Mouse (Mus musculus) hindbrain, postnatal 0 days (tissue): ENCODE results near the gene Slc2a8. TPM values are rescaled to one million over a fixed set of nuclear protein-coding genes. Genes with fewer than 3 reads are reported as not detected.

Source experiments
- ATAC-seq: fragments of 200-750 bp; cut with Nextera tagmentation; 2 replicates; pipeline ENCODE4 v1.8.0; 2017; ENCODE audit warnings: mild to moderate bottlenecking, moderate TSS enrichment, moderate library complexity
- DNase-seq: peaks from one replicate; pipeline ENCODE4 v3.0.0-alpha.2; 2015; ENCODE audit warnings: low spot score
- H3K27ac ChIP-seq: fragments of 300-500 bp; sonication (generic); 2 replicates; pipeline ENCODE4 v1.5.1; 2014; ENCODE audit warnings: mild to moderate bottlenecking
- H3K27me3 ChIP-seq: fragments of 300-500 bp; sonication (generic); 2 replicates; pipeline ENCODE4 v1.6.1; 2014; ENCODE audit warnings: low read length, mixed read lengths; ENCODE audit not compliant: insufficient read depth
- H3K36me3 ChIP-seq: fragments of 300-500 bp; sonication (generic); 2 replicates; pipeline ENCODE4 v1.6.1; 2014; ENCODE audit warnings: low read length, mixed read lengths; ENCODE audit not compliant: insufficient read depth
- H3K4me1 ChIP-seq: fragments of 300-500 bp; sonication (generic); 2 replicates; pipeline ENCODE4 v1.6.1; 2014; ENCODE audit warnings: antibody characterized with exemption, low read length, mixed read lengths; ENCODE audit not compliant: insufficient read depth
- H3K4me2 ChIP-seq: fragments of 300-500 bp; sonication (generic); 2 replicates; pipeline ENCODE4 v1.6.1; 2014; ENCODE audit warnings: low read depth, mild to moderate bottlenecking, low read length, moderate library complexity, mixed read lengths
- H3K4me3 ChIP-seq: fragments of 300-500 bp; sonication (generic); 2 replicates; pipeline ENCODE4 v1.5.1; 2014; ENCODE audit warnings: low read length
- H3K9ac ChIP-seq: fragments of 300-500 bp; sonication (generic); replicated peaks from 2 replicates; pipeline ENCODE4 v1.6.1; 2014; ENCODE audit warnings: mild to moderate bottlenecking, low read length, moderate library complexity, mixed read lengths
- H3K9me3 ChIP-seq: fragments of 300-500 bp; sonication (generic); 2 replicates; pipeline ENCODE4 v1.6.1; 2016; ENCODE audit warnings: low read length, mixed read lengths
- CTCF ChIP-seq: IDR thresholded peaks from 2 replicates; pipeline ENCODE4 v1.5.1; 2016; ENCODE audit warnings: antibody characterized with exemption, control low read depth, low read depth
- WGBS: fragments of 180-500 bp; shearing (Covaris S2); extraction: QIAGEN DNeasy Blood & Tissue Kit; methylation state at CpG from one replicate; pipeline ENCODE4 v1.1.7; 2014; 5-methylcytosine and 5-hydroxymethylcytosine counted together
- polyA plus RNA-seq: library from polyadenylated mRNA; unstranded; fragments of >200 nt; fragmentation: Nextera tagmentation; extraction: Ambion mirVana; gene quantifications from 2 replicates; pipeline ENCODE4 v1.2.1, GENCODE M21; 2015
- total RNA-seq: library from RNA; depleted of rRNA; stranded (reverse); fragments of >200 nt; gene quantifications from 2 replicates; pipeline ENCODE4 v1.2.3, GENCODE M21; 2014

Gene Slc2a8
- total and polyA plus RNA-seq, 2 experiments from 2014 or later = 33.4 to 41.2 TPM

GRCm38 (mm10) chr2:32966184-32966688 lies 15.6 kb downstream of the Slc2a8 start:
- ATAC-seq = peak; percentile 50; the same call in 1 of the 2 replicates
- 12% methylated on average over 13 of the region's 13 CpGs for WGBS

GRCm38 (mm10) chr2:32965511-32966183 lies 16.2 kb downstream of the Slc2a8 start:
- Histone ChIP-seq H3K4me1 (peaks cover 18% of the 10 kb centered on the region), H3K36me3 (peaks cover 14% of the 10 kb centered on the region), H3K4me2 (0 out of 2 replicates have a peak overlapping the region, but pooled peaks have one; percentile 81), H3K9ac (no peak overlapping the region), H3K9me3 (no peaks in the 10 kb centered on the region), H3K4me3 (no peak overlapping the region), H3K27ac (no peak overlapping the region), H3K27me3 (no peaks in the 10 kb centered on the region)
- DNase-seq = no peak
- TF ChIP-seq CTCF = no peak
- ATAC-seq = no peak
- WGBS = 16% methylated on average over 7 of the region's 7 CpGs

More at GRCm38 (mm10) chr2:32966184-32966688, 15.6 kb downstream of the Slc2a8 start:
- DNase-seq = no peak
- peak overlapping the region; percentile 57 for H3K4me3 ChIP-seq
- H3K36me3 ChIP-seq = peaks cover 14% of the 10 kb centered on the region
- peak overlapping the region; percentile 70 for H3K9ac ChIP-seq
- H3K9me3 ChIP-seq = no peaks in the 10 kb centered on the region
- H3K4me1 ChIP-seq = peaks cover 13% of the 10 kb centered on the region
- peak overlapping the region; percentile 98 for H3K27ac ChIP-seq
- H3K4me2 ChIP-seq = peak overlapping the region; percentile 81
- no peaks in the 10 kb centered on the region for H3K27me3 ChIP-seq
- no peak for TF ChIP-seq CTCF

- Histone ChIP-seq H3K27me3 (no peaks in the 10 kb centered on the region), H3K4me1 (peaks cover 21% of the 10 kb centered on the region), H3K9ac (no peak overlapping the region), H3K9me3 (no peaks in the 10 kb centered on the region), H3K27ac (no peak overlapping the region), H3K36me3 (peaks cover 14% of the 10 kb centered on the region), H3K4me3 (no peak overlapping the region), H3K4me2 (no peak overlapping the region)
- ATAC-seq (no peak), DNase-seq (no peak)
- 35% methylated on average over 10 of the region's 10 CpGs for WGBS
- no peak for TF ChIP-seq CTCF
Observed at GRCm38 (mm10) chr2:32964659-32965457, 17.0 kb downstream of the Slc2a8 start.

- Histone ChIP-seq H3K4me2 (no peak overlapping the region), H3K9me3 (no peaks in the 10 kb centered on the region), H3K27me3 (no peaks in the 10 kb centered on the region), H3K27ac (no peak overlapping the region), H3K9ac (no peak overlapping the region), H3K36me3 (peaks cover 14% of the 10 kb centered on the region), H3K4me1 (peaks cover 21% of the 10 kb centered on the region), H3K4me3 (no peak overlapping the region)
- no peak for TF ChIP-seq CTCF
- DNase-seq (no peak), ATAC-seq (no peak)
- 85% methylated on average over 1 of the region's 1 CpGs for WGBS
Observed at GRCm38 (mm10) chr2:32963981-32964380, 17.9 kb downstream of the Slc2a8 start.

GRCm38 (mm10) chr2:32963544-32963943 lies 18.3 kb downstream of the Slc2a8 start:
- no peak for ATAC-seq
- peaks cover 21% of the 10 kb centered on the region for H3K4me1 ChIP-seq
- peak overlapping the region; percentile 70; the same call in 1 of the 2 replicates for H3K4me2 ChIP-seq
- no peaks in the 10 kb centered on the region for H3K27me3 ChIP-seq
- H3K9ac ChIP-seq = no peak overlapping the region
- H3K36me3 ChIP-seq = peaks cover 14% of the 10 kb centered on the region
- H3K4me3 ChIP-seq = no peak overlapping the region
- 73% methylated on average over 4 of the region's 4 CpGs for WGBS
- no peak overlapping the region for H3K27ac ChIP-seq
- no peaks in the 10 kb centered on the region for H3K9me3 ChIP-seq
- TF ChIP-seq CTCF = no peak
- no peak for DNase-seq

GRCm38 (mm10) chr2:32962875-32963220 lies 19.0 kb downstream of the Slc2a8 start:
- Histone ChIP-seq H3K9ac (peak overlapping the region; percentile 81), H3K36me3 (peaks cover 16% of the 10 kb centered on the region), H3K4me1 (peaks cover 19% of the 10 kb centered on the region), H3K4me2 (peak overlapping the region; percentile 70), H3K9me3 (no peaks in the 10 kb centered on the region), H3K4me3 (peak overlapping the region; percentile 61), H3K27me3 (no peaks in the 10 kb centered on the region), H3K27ac (no peak overlapping the region; the same call in 1 of the 2 replicates)
- no peak for ATAC-seq
- no peak for TF ChIP-seq CTCF
- DNase-seq = no peak
- 13% methylated on average over 9 of the region's 9 CpGs for WGBS
